ENCODE assay signal across 8 mouse cellular contexts in genomic region chr1:75179334-75180104, GRCm38 (mm10). TPM values are rescaled to one million over a fixed set of nuclear protein-coding genes. Genes with fewer than 3 reads are reported as not detected.
A peak's percentile ranks its signal among the peaks of the same experiment; 100 is the strongest.
DNase-seq lines count a peak whose midpoint lies in the region; ATAC-seq lines count a peak whose summit lies in the region.

No protein-coding gene starts in this region.

- WGBS in forebrain, embryonic 11.5 days = 14% methylated on average over 23 of the region's 23 CpGs
- WGBS in macrophage (ENCODE audit: missing documents) = 3% methylated on average over 23 of the region's 23 CpGs

- H3K27ac ChIP-seq in forebrain, embryonic 11.5 days (ENCODE audit: low read depth, low read length) = peak overlapping the region; percentile 12; the same call in 1 of the 2 replicates
- no peak overlapping the region for H3K27ac ChIP-seq in macrophage

- peak overlapping the region; percentile 98 for H3K4me2 ChIP-seq in forebrain, embryonic 11.5 days (ENCODE audit: low read depth, low read length, severe bottlenecking)

- no peaks in the 10 kb centered on the region for H3K9me3 ChIP-seq in forebrain, embryonic 11.5 days (ENCODE audit: control insufficient read depth, low read length)

- H3K4me1 ChIP-seq in forebrain, embryonic 11.5 days (replicated peaks; ENCODE audit: control insufficient read depth, insufficient read depth, low read length) = peaks cover 8% of the 10 kb centered on the region; the same call in 1 of the 2 replicates

- ATAC-seq in forebrain, embryonic 11.5 days (replicated peaks; ENCODE audit: low FRiP score) = no peak; the same call in none of the 2 replicates

- peak; percentile 65 for DNase-seq in spleen, adult 12 weeks (ENCODE audit: low spot score)
- DNase-seq in spleen, adult 18-20 months = no peak
- peak; percentile 86 for DNase-seq in c-Kit-positive CD71-positive TER-119-positive erythroid progenitor cells, embryonic 14.5 days (ENCODE audit: low spot score)
- no peak for DNase-seq in forebrain, embryonic 11.5 days (ENCODE audit: low spot score)
- peak; percentile 39 to 55 for DNase-seq in heart, postnatal 36 days
- peak; percentile 48 for DNase-seq in layer of hippocampus, adult 9-11 months
- peak; percentile 38 for DNase-seq in skeletal muscle tissue, adult 2 months (ENCODE audit: low read depth, low spot score)

- H3K27me3 ChIP-seq in forebrain, embryonic 11.5 days (ENCODE audit: control insufficient read depth, insufficient read depth, low read length) = no peaks in the 10 kb centered on the region

- peak overlapping the region; percentile 56 for H3K4me3 ChIP-seq in forebrain, embryonic 11.5 days (ENCODE audit: low read depth, low read length)
- peak overlapping the region; percentile 44 for H3K4me3 ChIP-seq in macrophage (ENCODE audit: inconsistent target)

- no peaks in the 10 kb centered on the region; the same call in 1 of the 2 replicates for H3K36me3 ChIP-seq in forebrain, embryonic 11.5 days (ENCODE audit: control insufficient read depth, insufficient read depth, low read length)
- peaks cover 27% of the 10 kb centered on the region for H3K36me3 ChIP-seq in macrophage (ENCODE audit: inconsistent target)

- intact Hi-C loops in heart, postnatal 36 days (cut with DNase I) = loop anchor here (5.0 kb wide), 1 partner anchor 73 kb away; no protein-coding TSS in a partner anchor

- H3K79me2 ChIP-seq in macrophage (ENCODE audit: inconsistent target) = no peaks in the 10 kb centered on the region

- peak overlapping the region; percentile 68 for H3K9ac ChIP-seq in forebrain, embryonic 11.5 days (ENCODE audit: low read length)

RNA-seq across cellular contexts. Expression of gene Abcb6, which starts 0.7 kb away (rescaled TPM):
- polyA plus RNA-seq in forebrain, embryonic 11.5 days (2014; fragmentation: Nextera tagmentation; extraction: Ambion mirVana) = 27.4 and 30.2 TPM in 2 replicates
- 10 to 100 TPM; 28.8 to 30.4 TPM for total RNA-seq in heart, postnatal 36 days (2021)
- 10 to 100 TPM in 3 of 26 experiments, 1 to 10 TPM in 22, under 1 TPM in 1; 0.92 to 12.4 (median 4.6) TPM for total RNA-seq in macrophage (2018; cell fraction: chromatin; rRNA removed)
- 1 to 10 TPM; 2.3 to 8.4 (median 5.3) TPM for total RNA-seq in macrophage (2018; cell fraction: cytosol; rRNA removed)
- total RNA-seq in macrophage (2018; cell fraction: nucleus; rRNA removed) = 10 to 100 TPM in 3 of 26 experiments, 1 to 10 TPM in 23; 1.7 to 14.5 (median 4.0) TPM
- polyA plus RNA-seq in macrophage (2018) = 5.1 to 12.7 TPM (median 6.4 TPM) in 3 replicates

RNA-seq across cellular contexts. Expression of gene Zfand2b, which starts 11.1 kb away (rescaled TPM):
- polyA plus RNA-seq in forebrain, embryonic 11.5 days (2014; fragmentation: Nextera tagmentation; extraction: Ambion mirVana) = 27.9 and 31.7 TPM in 2 replicates
- 10 to 100 TPM; 14.9 to 17.6 TPM for total RNA-seq in heart, postnatal 36 days (2021)
- total RNA-seq in macrophage (2018; cell fraction: chromatin; rRNA removed) = 100 to 1,000 TPM in 1 of 26 experiments, 10 to 100 TPM in 25; 23.3 to 107 (median 47.8) TPM
- total RNA-seq in macrophage (2018; cell fraction: cytosol; rRNA removed) = 10 to 100 TPM; 14.3 to 26.2 (median 20.0) TPM
- total RNA-seq in macrophage (2018; cell fraction: nucleus; rRNA removed) = 10 to 100 TPM; 16.4 to 60.6 (median 33.6) TPM
- polyA plus RNA-seq in macrophage (2018) = 16.6 to 24.7 TPM (median 21.2 TPM) in 3 replicates

RNA-seq across cellular contexts. Expression of gene Ankzf1, which starts 12.4 kb away (rescaled TPM):
- 18.9 and 19.0 TPM in 2 replicates for polyA plus RNA-seq in forebrain, embryonic 11.5 days (2014; fragmentation: Nextera tagmentation; extraction: Ambion mirVana)
- 10 to 100 TPM; 13.3 to 13.5 TPM for total RNA-seq in heart, postnatal 36 days (2021)
- total RNA-seq in macrophage (2018; cell fraction: chromatin; rRNA removed) = 10 to 100 TPM; 15.5 to 87.6 (median 43.1) TPM
- 1 to 10 TPM; 3.5 to 9.6 (median 6.0) TPM for total RNA-seq in macrophage (2018; cell fraction: cytosol; rRNA removed)
- 10 to 100 TPM; 11.0 to 67.7 (median 28.4) TPM for total RNA-seq in macrophage (2018; cell fraction: nucleus; rRNA removed)
- polyA plus RNA-seq in macrophage (2018) = 7.3 to 11.6 TPM (median 9.2 TPM) in 3 replicates

RNA-seq across cellular contexts. Expression of gene Atg9a, which starts 12.5 kb away (rescaled TPM):
- 19.6 and 23.5 TPM in 2 replicates for polyA plus RNA-seq in forebrain, embryonic 11.5 days (2014; fragmentation: Nextera tagmentation; extraction: Ambion mirVana)
- 10 to 100 TPM; 73.8 to 76.3 TPM for total RNA-seq in heart, postnatal 36 days (2021)
- total RNA-seq in macrophage (2018; cell fraction: chromatin; rRNA removed) = 100 to 1,000 TPM in 1 of 26 experiments, 10 to 100 TPM in 25; 33.1 to 101 (median 49.1) TPM
- 10 to 100 TPM; 13.7 to 24.7 (median 19.8) TPM for total RNA-seq in macrophage (2018; cell fraction: cytosol; rRNA removed)
- total RNA-seq in macrophage (2018; cell fraction: nucleus; rRNA removed) = 10 to 100 TPM; 27.1 to 76.2 (median 43.3) TPM
- polyA plus RNA-seq in macrophage (2018) = 9.0 to 21.6 TPM (median 10.2 TPM) in 3 replicates

RNA-seq across cellular contexts. Expression of gene Glb1l, which starts 31.1 kb away (rescaled TPM):
- polyA plus RNA-seq in forebrain, embryonic 11.5 days (2014; fragmentation: Nextera tagmentation; extraction: Ambion mirVana) = 18.5 and 20.9 TPM in 2 replicates
- 1 to 10 TPM; 2.5 to 4.0 TPM for total RNA-seq in heart, postnatal 36 days (2021)
- 100 to 1,000 TPM in 24 of 26 experiments, 10 to 100 TPM in 2; 78.5 to 191 (median 120) TPM for total RNA-seq in macrophage (2018; cell fraction: chromatin; rRNA removed)
- 10 to 100 TPM in 16 of 26 experiments, 1 to 10 TPM in 10; 6.4 to 16.9 (median 11.9) TPM for total RNA-seq in macrophage (2018; cell fraction: cytosol; rRNA removed)
- 10 to 100 TPM; 31.2 to 99.4 (median 64.4) TPM for total RNA-seq in macrophage (2018; cell fraction: nucleus; rRNA removed)
- 9.8 to 15.2 TPM (median 13.2 TPM) in 3 replicates for polyA plus RNA-seq in macrophage (2018)

Comparison
In these comparisons a context has a peak if more than half of its experiments do, and no peak if none do; other contexts are left out.
1. DNase-seq: peak in spleen, adult 12 weeks (single experiment), c-Kit-positive CD71-positive TER-119-positive erythroid progenitor cells, embryonic 14.5 days (single experiment), heart, postnatal 36 days (2 of 2), layer of hippocampus, adult 9-11 months (single experiment) and skeletal muscle tissue, adult 2 months (single experiment); none in spleen, adult 18-20 months (0 of 2) and forebrain, embryonic 11.5 days (single experiment).